In the genomic region with DNA sequence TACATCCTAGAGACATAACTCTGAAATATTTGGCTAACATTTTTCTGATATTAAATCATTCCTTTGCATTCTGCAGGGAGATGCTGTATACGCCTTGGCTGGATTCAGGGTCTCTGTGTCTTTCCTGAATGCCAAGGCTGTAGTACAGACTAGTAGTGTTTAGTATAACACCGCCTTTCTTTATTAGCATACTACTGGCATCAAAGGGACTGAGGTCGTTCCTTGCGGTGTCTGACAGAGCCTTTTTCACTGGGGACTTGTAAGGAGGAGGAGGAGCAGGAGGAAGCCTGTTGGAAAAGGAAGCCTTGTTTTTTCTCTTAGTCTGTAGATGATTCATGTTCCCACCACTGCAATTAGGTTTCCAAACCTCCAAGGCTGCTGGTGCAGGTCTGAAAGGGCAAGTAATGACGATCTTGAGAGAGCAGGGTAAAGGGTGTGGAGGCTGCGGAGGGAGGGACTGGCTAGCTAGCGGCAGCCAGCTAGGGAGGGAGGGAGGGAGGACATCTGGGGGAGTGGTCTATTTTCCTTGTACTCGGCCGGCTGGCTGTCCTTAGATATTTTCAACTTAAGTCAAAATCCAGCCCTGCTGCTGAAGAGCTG, we compare ENCODE assay signal across 8 mouse cellular contexts.
DNase-seq lines count a peak whose midpoint lies in the region; ATAC-seq lines count a peak whose summit lies in the region.

No protein-coding gene starts in this region.

- H3K36me3 ChIP-seq in intestine, embryonic 16.5 days (ENCODE audit: control insufficient read depth, insufficient read depth, low read length): no peaks in the 10 kb centered on the region
- no peaks in the 10 kb centered on the region for H3K36me3 ChIP-seq in liver, embryonic 11.5 days (ENCODE audit: control insufficient read depth, insufficient read depth, low read length)

- 5% methylated on average over 9 of the region's 9 CpGs for WGBS in intestine, embryonic 16.5 days
- 14% methylated on average over 9 of the region's 9 CpGs for WGBS in liver, embryonic 11.5 days

- H3K4me3 ChIP-seq in intestine, embryonic 16.5 days (ENCODE audit: low read length): peak overlapping the region; percentile 29
- no peak overlapping the region; the same call in 1 of the 2 replicates for H3K4me3 ChIP-seq in liver, embryonic 11.5 days (ENCODE audit: low read depth, low read length)

- H3K4me1 ChIP-seq in intestine, embryonic 16.5 days (ENCODE audit: control insufficient read depth, insufficient read depth, low read length): peaks cover 27% of the 10 kb centered on the region
- peaks cover 15% of the 10 kb centered on the region for H3K4me1 ChIP-seq in liver, embryonic 11.5 days (replicated peaks; ENCODE audit: control insufficient read depth, insufficient read depth, low read length)

- peak; percentile 91 for ATAC-seq in intestine, embryonic 16.5 days
- peak; percentile 76 for ATAC-seq in liver, embryonic 11.5 days (replicated peaks; ENCODE audit: low FRiP score)
- no peak for ATAC-seq in megakaryocyte progenitor cell, adult 5-6 weeks (replicated peaks; ENCODE audit: poor library complexity)
- ATAC-seq in activated CD4-positive, CD25-positive, alpha-beta regulatory T cell, adult 4 months: no peak

- H3K9ac ChIP-seq in intestine, embryonic 16.5 days (ENCODE audit: low read depth, low read length): peak overlapping the region; percentile 44
- no peak overlapping the region for H3K9ac ChIP-seq in liver, embryonic 11.5 days (ENCODE audit: low read depth, low read length)

- peak overlapping the region; percentile 66 for H3K27ac ChIP-seq in intestine, embryonic 16.5 days (ENCODE audit: low read length)
- H3K27ac ChIP-seq in liver, embryonic 11.5 days (ENCODE audit: low read depth, low read length): no peak overlapping the region

- peak; percentile 88 to 93 for DNase-seq in adrenal gland, adult (ENCODE audit: inconsistent age in 2 of 2, low spot score in 1 of 2)
- DNase-seq in embryo, embryonic 11.5 days (ENCODE audit: low read depth, low spot score): peak; percentile 44
- peak; percentile 99 for DNase-seq in heart, adult 11 months
- DNase-seq in liver, embryonic 11.5 days (ENCODE audit: low spot score): peak; percentile 49
- peak; percentile 68 for DNase-seq in neural tube, embryonic 10.5 days (ENCODE audit: extremely low spot score, low spot score)

- H3K4me2 ChIP-seq in intestine, embryonic 16.5 days (ENCODE audit: low read depth, low read length): peak overlapping the region; percentile 47
- peak overlapping the region; percentile 63 for H3K4me2 ChIP-seq in liver, embryonic 11.5 days

- H3K27me3 ChIP-seq in intestine, embryonic 16.5 days (replicated peaks; ENCODE audit: control insufficient read depth, insufficient read depth, low read length): no peaks in the 10 kb centered on the region
- no peaks in the 10 kb centered on the region for H3K27me3 ChIP-seq in liver, embryonic 11.5 days (replicated peaks; ENCODE audit: control insufficient read depth, insufficient read depth, low read length)

- no peaks in the 10 kb centered on the region for H3K9me3 ChIP-seq in intestine, embryonic 16.5 days (ENCODE audit: control insufficient read depth, low read length)
- H3K9me3 ChIP-seq in liver, embryonic 11.5 days (ENCODE audit: control insufficient read depth, low read length): no peaks in the 10 kb centered on the region

Comparison
In these comparisons a context has a peak if more than half of its experiments do, and no peak if none do; other contexts are left out.
1. DNase-seq: peak in every context shown above with its lines; median percentile 99 in heart, adult 11 months; 90 in adrenal gland, adult; 68 in neural tube, embryonic 10.5 days; 49 in liver, embryonic 11.5 days; 44 in embryo, embryonic 11.5 days.
2. ATAC-seq: peak in intestine, embryonic 16.5 days (single experiment) and liver, embryonic 11.5 days (single experiment); none in megakaryocyte progenitor cell, adult 5-6 weeks (single experiment) and activated CD4-positive, CD25-positive, alpha-beta regulatory T cell, adult 4 months (single experiment).